Mouse (Mus musculus): Measurements from ENCODE around the gene Mmp17. TPM values are rescaled to one million over a fixed set of nuclear protein-coding genes. Genes with fewer than 3 reads are reported as not detected.
"Not testable (repeated sequence)": the region's sequence is repeated elsewhere in the genome, so short reads cannot be mapped to it uniquely, and the experiment has no call there.

The Mmp17 gene
- total and polyA plus RNA-seq, 2 experiments from 2014 or later, result 11.9 to 27.4 TPM

DNA sequence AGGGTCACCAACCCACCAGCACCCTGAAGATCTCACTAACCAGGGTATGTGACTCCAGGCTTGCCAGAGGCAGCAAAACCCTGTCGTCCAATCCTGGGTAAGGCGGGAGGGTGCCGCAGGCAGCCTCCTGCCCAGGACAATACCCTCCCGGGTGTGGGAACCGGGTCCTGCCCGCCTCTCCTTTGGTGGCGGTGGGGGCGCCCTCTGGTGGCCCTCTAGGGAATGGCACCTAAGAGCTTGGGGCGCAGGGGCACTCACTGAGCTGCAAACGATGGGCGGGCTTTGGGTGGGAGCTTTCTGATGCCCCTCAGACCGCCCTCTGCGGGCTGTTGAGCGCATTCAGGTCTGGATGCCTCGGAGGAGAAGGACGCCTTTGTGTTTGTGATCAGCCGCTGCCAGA lies 2.0 kb downstream of the Mmp17 start:
- peak overlapping the region; percentile 73 for H3K27ac ChIP-seq (ENCODE audit: low read depth, low read length)
- H3K4me3 ChIP-seq (ENCODE audit: low read depth, low read length), result peak overlapping the region; percentile 71
- no peaks in the 10 kb centered on the region for H3K27me3 ChIP-seq (ENCODE audit: insufficient read depth, low read length)
- peaks cover 11% of the 10 kb centered on the region; the same call in 1 of the 2 replicates for H3K4me1 ChIP-seq (ENCODE audit: insufficient read depth)
- TF ChIP-seq CTCF (IDR thresholded peaks at IDR 0.05; ENCODE audit: low read depth), result peak; percentile 95
- H3K9me3 ChIP-seq (ENCODE audit: low read length), result no peaks in the 10 kb centered on the region
- no peaks in the 10 kb centered on the region for H3K36me3 ChIP-seq (ENCODE audit: insufficient read depth)
- WGBS, result 0% methylated on average over 17 of the region's 17 CpGs
- DNase-seq, result peak; percentile 94
- peak overlapping the region; percentile 80 for H3K9ac ChIP-seq
- peak; percentile 58 for ATAC-seq
- H3K4me2 ChIP-seq (ENCODE audit: low read depth), result peak overlapping the region; percentile 88

- no peak for ATAC-seq
- WGBS, result 22% methylated on average over 13 of the region's 13 CpGs
- no peaks in the 10 kb centered on the region for H3K27me3 ChIP-seq (ENCODE audit: insufficient read depth, low read length)
- TF ChIP-seq CTCF (IDR thresholded peaks at IDR 0.05; ENCODE audit: low read depth), result no peak
- peaks cover 14% of the 10 kb centered on the region; the same call in 1 of the 2 replicates for H3K4me1 ChIP-seq (ENCODE audit: insufficient read depth)
- H3K9ac ChIP-seq, result peak overlapping the region; percentile 80
- peak overlapping the region; percentile 71 for H3K4me3 ChIP-seq (ENCODE audit: low read depth, low read length)
- no peaks in the 10 kb centered on the region for H3K9me3 ChIP-seq (ENCODE audit: low read length)
- no peaks in the 10 kb centered on the region for H3K36me3 ChIP-seq (ENCODE audit: insufficient read depth)
- peak overlapping the region; percentile 73 for H3K27ac ChIP-seq (ENCODE audit: low read depth, low read length)
- H3K4me2 ChIP-seq (ENCODE audit: low read depth), result peak overlapping the region; percentile 88
- DNase-seq, result no peak
Observed at GRCm38 (mm10) chr5:129586471-129586870, 2.5 kb downstream of the Mmp17 start.

DNA sequence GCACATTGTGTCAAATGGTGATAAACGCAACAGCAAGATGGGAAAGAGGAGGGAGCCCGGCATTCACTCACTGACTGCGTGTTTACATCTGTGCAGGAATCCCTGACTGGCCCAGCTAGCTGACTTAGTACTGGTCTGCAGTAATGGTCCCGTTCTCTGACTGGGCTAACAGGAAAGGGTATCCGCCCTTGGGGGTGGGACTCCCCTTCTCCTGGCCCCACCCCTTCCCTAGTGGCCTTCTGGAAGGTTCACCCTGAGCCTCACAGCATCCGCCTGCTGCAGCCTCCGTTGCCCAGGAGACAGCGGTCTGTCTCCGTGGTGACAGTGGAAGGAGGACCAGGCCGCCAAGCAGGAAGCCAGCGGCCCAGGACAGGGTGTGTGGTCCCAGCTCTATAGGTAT lies 6.9 kb downstream of the Mmp17 start:
- ATAC-seq, result peak; percentile 28
- Histone ChIP-seq H3K9me3 (ENCODE audit: low read length) (no peaks in the 10 kb centered on the region), H3K4me1 (ENCODE audit: insufficient read depth) (0 out of 2 replicates have a peak, but pooled peaks cover 10% of the 10 kb centered on the region), H3K27ac (ENCODE audit: low read depth, low read length) (no peak overlapping the region), H3K4me2 (ENCODE audit: low read depth) (peak overlapping the region; percentile 36), H3K36me3 (ENCODE audit: insufficient read depth) (peaks cover 8% of the 10 kb centered on the region; the same call in 1 of the 2 replicates), H3K27me3 (ENCODE audit: insufficient read depth, low read length) (no peaks in the 10 kb centered on the region), H3K4me3 (ENCODE audit: low read depth, low read length) (no peak overlapping the region), H3K9ac (0 out of 2 replicates have a peak overlapping the region, but pooled peaks have one; percentile 14)
- no peak for TF ChIP-seq CTCF (IDR thresholded peaks at IDR 0.05; ENCODE audit: low read depth)
- 8% methylated on average over 11 of the region's 11 CpGs for WGBS
- DNase-seq, result peak; percentile 55

DNA sequence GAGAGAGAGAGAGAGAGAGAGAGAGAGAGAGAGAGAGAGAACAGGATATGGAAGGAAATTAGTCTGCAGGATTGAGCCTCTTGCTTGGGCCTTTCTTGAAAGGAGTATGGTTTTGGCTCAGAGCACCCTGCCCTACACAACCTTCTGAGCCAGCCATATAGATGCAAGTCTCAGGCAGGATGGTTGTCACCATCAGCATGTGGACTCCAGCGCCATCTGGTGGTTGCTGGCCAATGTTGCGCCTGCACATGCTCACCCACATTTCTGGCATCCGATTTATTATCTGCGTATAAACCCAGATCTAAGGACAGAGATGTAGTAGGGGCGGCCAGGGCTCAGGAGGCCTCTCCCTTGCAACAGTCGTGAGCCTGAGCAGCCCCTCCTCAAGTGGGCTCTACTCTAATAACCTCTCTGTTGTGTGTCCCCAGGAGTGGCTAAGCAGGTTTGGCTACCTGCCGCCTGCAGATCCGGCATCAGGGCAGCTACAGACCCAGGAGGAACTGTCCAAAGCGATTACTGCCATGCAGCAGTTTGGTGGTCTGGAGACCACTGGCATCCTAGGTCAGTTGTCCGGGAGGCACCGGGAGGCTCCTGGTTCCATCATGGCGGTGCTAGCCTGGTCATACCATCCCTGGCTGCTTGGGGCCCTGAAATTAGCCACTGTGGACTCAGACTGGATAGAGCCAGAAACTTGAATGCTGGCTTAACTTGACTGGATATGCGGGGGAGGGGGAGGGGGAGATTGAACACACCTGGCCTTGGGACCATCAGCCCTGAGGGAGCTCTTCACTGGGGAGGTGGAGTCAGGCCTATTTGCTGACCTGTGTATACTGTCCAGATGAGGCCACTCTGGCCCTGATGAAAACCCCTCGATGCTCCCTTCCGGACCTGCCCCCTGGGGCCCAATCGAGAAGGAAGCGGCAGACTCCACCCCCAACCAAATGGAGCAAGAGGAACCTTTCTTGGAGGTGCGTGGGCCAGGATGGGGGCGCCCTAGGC lies 10.4 kb downstream of the Mmp17 start:
- Histone ChIP-seq H3K4me3 (ENCODE audit: low read depth, low read length) (no peak overlapping the region), H3K9me3 (ENCODE audit: low read length) (no peaks in the 10 kb centered on the region), H3K4me2 (ENCODE audit: low read depth) (no peak overlapping the region), H3K36me3 (ENCODE audit: insufficient read depth) (peaks cover 32% of the 10 kb centered on the region), H3K27ac (ENCODE audit: low read depth, low read length) (no peak overlapping the region), H3K9ac (no peak overlapping the region), H3K4me1 (ENCODE audit: insufficient read depth) (0 out of 2 replicates have a peak, but pooled peaks cover 6% of the 10 kb centered on the region), H3K27me3 (ENCODE audit: insufficient read depth, low read length) (no peaks in the 10 kb centered on the region)
- peak; percentile 78 for ATAC-seq
- peak; percentile 99 for TF ChIP-seq CTCF (IDR thresholded peaks at IDR 0.05; ENCODE audit: low read depth)
- 47% methylated on average over 19 of the region's 19 CpGs for WGBS
- DNase-seq, result peak; percentile 94

DNA sequence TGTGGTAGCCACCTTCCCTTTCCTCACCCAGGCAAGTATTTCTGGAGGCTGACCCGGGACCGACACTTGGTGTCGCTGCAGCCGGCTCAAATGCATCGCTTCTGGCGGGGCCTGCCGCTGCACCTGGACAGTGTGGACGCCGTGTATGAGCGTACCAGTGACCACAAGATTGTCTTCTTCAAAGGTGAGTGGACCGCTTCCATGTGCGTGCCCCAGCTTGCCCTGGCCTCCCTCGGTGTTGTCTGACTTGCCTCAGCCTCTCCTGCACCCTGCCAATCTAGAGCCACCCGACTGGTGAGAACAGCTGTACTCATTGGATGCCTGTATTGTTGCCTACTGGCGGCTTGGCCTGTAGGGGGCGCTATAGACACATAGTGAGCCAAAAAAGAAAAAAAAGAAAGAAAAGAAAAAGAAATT lies 18.1 kb downstream of the Mmp17 start:
- H3K27me3 ChIP-seq (ENCODE audit: insufficient read depth, low read length), result no peaks in the 10 kb centered on the region
- no peak for DNase-seq
- H3K36me3 ChIP-seq (ENCODE audit: insufficient read depth), result peaks cover 73% of the 10 kb centered on the region
- H3K4me2 ChIP-seq (ENCODE audit: low read depth), result no peak overlapping the region
- no peak overlapping the region for H3K9ac ChIP-seq
- no peak for ATAC-seq
- WGBS, result 33% methylated on average over 16 of the region's 16 CpGs
- peak; percentile 48; the same call in 1 of the 2 replicates for TF ChIP-seq CTCF (IDR thresholded peaks at IDR 0.05; ENCODE audit: low read depth)
- H3K27ac ChIP-seq (ENCODE audit: low read depth, low read length), result no peak overlapping the region
- no peaks in the 10 kb centered on the region for H3K4me1 ChIP-seq (ENCODE audit: insufficient read depth)
- no peak overlapping the region for H3K4me3 ChIP-seq (ENCODE audit: low read depth, low read length)
- H3K9me3 ChIP-seq (ENCODE audit: low read length), result no peaks in the 10 kb centered on the region

GRCm38 (mm10) chr5:129607476-129607875 lies 23.5 kb downstream of the Mmp17 start:
- 86% methylated on average over 8 of the region's 8 CpGs for WGBS
- H3K9ac ChIP-seq, result no peak overlapping the region
- no peak overlapping the region for H3K4me2 ChIP-seq (ENCODE audit: low read depth)
- no peaks in the 10 kb centered on the region for H3K4me1 ChIP-seq (ENCODE audit: insufficient read depth)
- no peaks in the 10 kb centered on the region for H3K9me3 ChIP-seq (ENCODE audit: low read length)
- ATAC-seq (no peak), DNase-seq (no peak)
- H3K27me3 ChIP-seq (ENCODE audit: insufficient read depth, low read length), result no peaks in the 10 kb centered on the region
- no peak overlapping the region for H3K4me3 ChIP-seq (ENCODE audit: low read depth, low read length)
- no peak overlapping the region for H3K27ac ChIP-seq (ENCODE audit: low read depth, low read length)
- no peak for TF ChIP-seq CTCF (IDR thresholded peaks at IDR 0.05; ENCODE audit: low read depth)
- H3K36me3 ChIP-seq (ENCODE audit: insufficient read depth), result peaks cover 49% of the 10 kb centered on the region

- 5% methylated on average over 1 of the region's 1 CpGs for WGBS
- H3K27ac ChIP-seq (ENCODE audit: low read depth, low read length), result no peak overlapping the region
- peak; percentile 85 for DNase-seq
- no peak overlapping the region for H3K4me3 ChIP-seq (ENCODE audit: low read depth, low read length)
- H3K4me2 ChIP-seq (ENCODE audit: low read depth), result no peak overlapping the region
- H3K9me3 ChIP-seq (ENCODE audit: low read length), result no peaks in the 10 kb centered on the region
- no peak overlapping the region for H3K9ac ChIP-seq
- no peaks in the 10 kb centered on the region for H3K4me1 ChIP-seq (ENCODE audit: insufficient read depth)
- H3K27me3 ChIP-seq (ENCODE audit: insufficient read depth, low read length), result no peaks in the 10 kb centered on the region
- H3K36me3 ChIP-seq (ENCODE audit: insufficient read depth), result peaks cover 20% of the 10 kb centered on the region
- peak; percentile 85 for TF ChIP-seq CTCF (IDR thresholded peaks at IDR 0.05; ENCODE audit: low read depth)
- peak; percentile 73 for ATAC-seq
Observed at GRCm38 (mm10) chr5:129611060-129611459, 27.1 kb downstream of the Mmp17 start.

- H3K27me3 ChIP-seq (ENCODE audit: insufficient read depth, low read length); H3K4me1 ChIP-seq (ENCODE audit: insufficient read depth); H3K36me3 ChIP-seq (ENCODE audit: insufficient read depth); H3K4me2 ChIP-seq (ENCODE audit: low read depth); H3K27ac ChIP-seq (ENCODE audit: low read depth, low read length); ATAC-seq; DNase-seq; H3K4me3 ChIP-seq (ENCODE audit: low read depth, low read length); H3K9me3 ChIP-seq (ENCODE audit: low read length); H3K9ac ChIP-seq: not testable (repeated sequence)
- 65% methylated on average over 9 of the region's 9 CpGs for WGBS
Observed at GRCm38 (mm10) chr5:129620600-129620999, 36.6 kb downstream of the Mmp17 start.

Measured in forebrain, postnatal 0 days (tissue).